Mouse (Mus musculus) C2C12 (cell line): ENCODE data around the gene Tnks1bp1.

ENCODE experiments used
- CEBPB ChIP-seq: IDR thresholded peaks from one replicate; pipeline ENCODE4 v1.6.1; 2011; ENCODE audit warnings: low read depth, mild to moderate bottlenecking, control low read depth, moderate library complexity
- CTCF ChIP-seq: IDR thresholded peaks from one replicate; pipeline ENCODE4 v1.5.1; 2011; ENCODE audit not compliant: control insufficient read depth, insufficient read depth, insufficient read length
- MAX ChIP-seq: IDR thresholded peaks from one replicate; pipeline ENCODE4 v1.6.1; 2011; ENCODE audit warnings: mild to moderate bottlenecking, control low read depth

DNA sequence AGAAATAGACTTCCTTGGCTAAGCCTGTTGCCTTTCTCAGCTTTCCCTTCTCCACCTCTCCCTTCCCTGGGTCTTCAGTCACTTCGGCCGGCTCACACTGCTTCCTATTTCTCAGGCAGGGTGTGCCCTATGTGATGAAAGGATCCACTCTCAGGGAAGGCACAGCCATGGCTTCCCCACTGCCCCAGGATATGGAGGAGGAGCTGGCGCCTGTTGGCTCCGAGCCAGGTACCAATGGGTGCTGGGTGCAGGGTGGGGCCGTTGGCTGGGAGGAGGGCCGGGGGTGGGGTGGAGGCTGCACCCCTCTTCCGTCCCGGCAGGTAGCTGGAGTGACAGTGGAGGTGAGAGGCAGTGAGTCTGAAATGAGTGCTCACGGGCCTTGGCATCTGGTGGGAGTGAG is 2.9 kb downstream of the Tnks1bp1 start:
- TF ChIP-seq CTCF (no peak), MAX (no peak), CEBPB (no peak)
